Mouse (Mus musculus) neural tube, embryonic 14.5 days (tissue): ENCODE results near the gene Stil. TPM values are rescaled to one million over a fixed set of nuclear protein-coding genes. Genes with fewer than 3 reads are reported as not detected.
A peak's percentile ranks its signal among the peaks of the same experiment; 100 is the strongest.

Source experiments
- ATAC-seq: fragments of 200-750 bp; cut with Nextera tagmentation; 2 replicates; pipeline ENCODE4 v1.8.0; 2017; ENCODE audit warnings: low read depth, mild to moderate bottlenecking, moderate TSS enrichment, moderate library complexity
- H3K27ac ChIP-seq: fragments of 300-500 bp; sonication (generic); 2 replicates; pipeline ENCODE4 v1.5.1; 2014; ENCODE audit warnings: low read depth, mild to moderate bottlenecking, control low read depth, low read length, moderate library complexity, mixed read lengths
- H3K27me3 ChIP-seq: fragments of 300-500 bp; sonication (generic); 2 replicates; pipeline ENCODE4 v1.6.1; 2014; ENCODE audit warnings: low read length; ENCODE audit not compliant: control insufficient read depth, insufficient read depth
- H3K36me3 ChIP-seq: fragments of 300-500 bp; sonication (generic); 2 replicates; pipeline ENCODE4 v1.6.1; 2014; ENCODE audit warnings: low read length, mixed read lengths; ENCODE audit not compliant: control insufficient read depth, insufficient read depth
- H3K4me1 ChIP-seq: fragments of 300-500 bp; sonication (generic); 2 replicates; pipeline ENCODE4 v1.6.1; 2014; ENCODE audit warnings: low read length; ENCODE audit not compliant: control insufficient read depth, insufficient read depth
- H3K4me2 ChIP-seq: fragments of 300-500 bp; sonication (generic); 2 replicates; pipeline ENCODE4 v1.6.1; 2014; ENCODE audit warnings: mild to moderate bottlenecking, low read depth, low read length, control low read depth
- H3K4me3 ChIP-seq: fragments of 300-500 bp; sonication (generic); 2 replicates; pipeline ENCODE4 v1.5.1; 2014; ENCODE audit warnings: low read depth, low read length, control low read depth, mixed read lengths
- H3K9ac ChIP-seq: fragments of 300-500 bp; sonication (generic); replicated peaks from 2 replicates; pipeline ENCODE4 v1.6.1; 2014; ENCODE audit warnings: low read depth, mild to moderate bottlenecking, control low read depth, low read length, mixed read lengths
- H3K9me3 ChIP-seq: fragments of 300-500 bp; sonication (generic); 2 replicates; pipeline ENCODE4 v1.6.1; 2016; ENCODE audit warnings: low read length; ENCODE audit not compliant: control insufficient read depth
- WGBS: fragments of 180-500 bp; shearing (Covaris S2); extraction: QIAGEN DNeasy Blood & Tissue Kit; methylation state at CpG from one replicate; pipeline ENCODE4 v1.1.7; 2014; 5-methylcytosine and 5-hydroxymethylcytosine counted together
- polyA plus RNA-seq: library from polyadenylated mRNA; unstranded; fragments of >200 nt; fragmentation: Nextera tagmentation; extraction: Ambion mirVana; gene quantifications from 2 replicates; pipeline ENCODE4 v1.2.1, GENCODE M21; 2014

The Stil gene
- polyA plus RNA-seq, 1 experiment from 2014 or later: 1.3 TPM

- Histone ChIP-seq H3K4me1 (peaks cover 3% of the 10 kb centered on the region; the same call in 1 of the 2 replicates), H3K9me3 (no peaks in the 10 kb centered on the region), H3K9ac (no peak overlapping the region), H3K4me3 (no peak overlapping the region), H3K27me3 (no peaks in the 10 kb centered on the region), H3K4me2 (no peak overlapping the region), H3K36me3 (no peaks in the 10 kb centered on the region), H3K27ac (no peak overlapping the region)
- ATAC-seq: no peak
- 79% methylated on average over 1 of the region's 1 CpGs for WGBS
Observed at GRCm38 (mm10) chr4:114982619-114983018, 17.3 kb upstream of the Stil start.

GRCm38 (mm10) chr4:114983020-114983419 lies 16.9 kb upstream of the Stil start:
- Histone ChIP-seq H3K4me2 (no peak overlapping the region), H3K36me3 (no peaks in the 10 kb centered on the region), H3K27ac (no peak overlapping the region), H3K27me3 (no peaks in the 10 kb centered on the region), H3K4me3 (no peak overlapping the region), H3K4me1 (peaks cover 6% of the 10 kb centered on the region; the same call in 1 of the 2 replicates), H3K9ac (no peak overlapping the region), H3K9me3 (no peaks in the 10 kb centered on the region)
- no peak for ATAC-seq
- WGBS: 78% methylated on average over 1 of the region's 1 CpGs

- H3K27me3 ChIP-seq: no peaks in the 10 kb centered on the region
- H3K9ac ChIP-seq: peak overlapping the region; percentile 93
- under 1% methylated on average over 8 of the region's 8 CpGs for WGBS
- H3K9me3 ChIP-seq: no peaks in the 10 kb centered on the region
- peak overlapping the region; percentile 47 for H3K4me2 ChIP-seq
- H3K27ac ChIP-seq: peak overlapping the region; percentile 100
- H3K4me1 ChIP-seq: peaks cover 6% of the 10 kb centered on the region; the same call in 1 of the 2 replicates
- peak overlapping the region; percentile 83 for H3K4me3 ChIP-seq
- no peaks in the 10 kb centered on the region for H3K36me3 ChIP-seq
- ATAC-seq: peak; percentile 54
Observed at GRCm38 (mm10) chr4:114986211-114986590, 13.8 kb upstream of the Stil start.

GRCm38 (mm10) chr4:114986591-114987432 lies 13.1 kb upstream of the Stil start, which contains the start of gene Cmpk1:
Cmpk1 (minus strand) TSS chr4:114987241.
- no peaks in the 10 kb centered on the region for H3K36me3 ChIP-seq
- ATAC-seq: peak; percentile 97

GRCm38 (mm10) chr4:114994218-114994617 lies 5.7 kb upstream of the Stil start:
- WGBS: 89% methylated on average over 3 of the region's 3 CpGs
- Histone ChIP-seq H3K36me3 (no peaks in the 10 kb centered on the region), H3K9ac (no peak overlapping the region), H3K27me3 (no peaks in the 10 kb centered on the region), H3K4me2 (no peak overlapping the region), H3K4me3 (no peak overlapping the region), H3K27ac (no peak overlapping the region), H3K9me3 (no peaks in the 10 kb centered on the region), H3K4me1 (no peaks in the 10 kb centered on the region)
- no peak for ATAC-seq

More at GRCm38 (mm10) chr4:114986591-114987432, 13.1 kb upstream of the Stil start, which contains the start of gene Cmpk1:
- peaks cover 6% of the 10 kb centered on the region; the same call in 1 of the 2 replicates for H3K4me1 ChIP-seq
- peak within 1 kb of the TSS; percentile 100 for H3K27ac ChIP-seq
- H3K9me3 ChIP-seq: no peaks in the 10 kb centered on the region
- WGBS: under 1% methylated on average over 76 of the region's 93 CpGs
- H3K4me3 ChIP-seq: peak within 1 kb of the TSS; percentile 83
- H3K9ac ChIP-seq: peak within 1 kb of the TSS; percentile 93
- peak within 1 kb of the TSS; percentile 47 for H3K4me2 ChIP-seq
- H3K27me3 ChIP-seq: no peaks in the 10 kb centered on the region

- Histone ChIP-seq H3K27me3 (no peaks in the 10 kb centered on the region), H3K36me3 (no peaks in the 10 kb centered on the region), H3K4me1 (no peaks in the 10 kb centered on the region), H3K9me3 (no peaks in the 10 kb centered on the region), H3K4me3 (no peak overlapping the region), H3K27ac (no peak overlapping the region), H3K4me2 (no peak overlapping the region), H3K9ac (no peak overlapping the region)
- ATAC-seq: no peak
- 58% methylated on average over 3 of the region's 3 CpGs for WGBS
Observed at GRCm38 (mm10) chr4:114997051-114997450, 2.9 kb upstream of the Stil start.

GRCm38 (mm10) chr4:114999445-114999772 lies 550 bp upstream of the Stil start:
- Histone ChIP-seq H3K27ac (peak overlapping the region; percentile 87), H3K27me3 (no peaks in the 10 kb centered on the region), H3K9ac (peak overlapping the region; percentile 39), H3K4me3 (peak overlapping the region; percentile 45), H3K4me1 (no peaks in the 10 kb centered on the region), H3K36me3 (no peaks in the 10 kb centered on the region), H3K9me3 (no peaks in the 10 kb centered on the region), H3K4me2 (peak overlapping the region; percentile 58)
- 8% methylated on average over 9 of the region's 9 CpGs for WGBS
- ATAC-seq: no peak; the same call in 1 of the 2 replicates

GRCm38 (mm10) chr4:115000429-115000795 lies 453 bp downstream of the Stil start:
- Histone ChIP-seq H3K9me3 (no peaks in the 10 kb centered on the region), H3K4me2 (peak overlapping the region; percentile 58), H3K4me1 (no peaks in the 10 kb centered on the region), H3K9ac (0 out of 2 replicates have a peak overlapping the region, but pooled peaks have one; percentile 22), H3K36me3 (no peaks in the 10 kb centered on the region), H3K4me3 (peak overlapping the region; percentile 45), H3K27me3 (no peaks in the 10 kb centered on the region), H3K27ac (no peak overlapping the region)
- peak; percentile 5 for ATAC-seq
- WGBS: 2% methylated on average over 8 of the region's 8 CpGs

GRCm38 (mm10) chr4:115014276-115014675 lies 14.3 kb downstream of the Stil start:
- H3K27me3 ChIP-seq: no peaks in the 10 kb centered on the region
- H3K9me3 ChIP-seq: no peaks in the 10 kb centered on the region
- no peak overlapping the region for H3K4me3 ChIP-seq
- no peak overlapping the region for H3K27ac ChIP-seq
- H3K4me2 ChIP-seq: no peak overlapping the region
- H3K36me3 ChIP-seq: no peaks in the 10 kb centered on the region
- no peaks in the 10 kb centered on the region for H3K4me1 ChIP-seq
- 96% methylated on average over 3 of the region's 3 CpGs for WGBS
- no peak overlapping the region for H3K9ac ChIP-seq
- ATAC-seq: no peak
